Mouse (Mus musculus): Measurements from ENCODE around the gene Olfml2a.

Olfml2a gene

GRCm38 (mm10) chr2:38938007-38938406 lies 6.2 kb downstream of the Olfml2a start:
- DNase-seq (ENCODE audit: low spot score) = no peak

- no peak for DNase-seq (ENCODE audit: low spot score)
Observed at GRCm38 (mm10) chr2:38939047-38939446, 7.3 kb downstream of the Olfml2a start.

GRCm38 (mm10) chr2:38941426-38941825 lies 9.6 kb downstream of the Olfml2a start:
- DNase-seq (ENCODE audit: low spot score) = no peak

- no peak for DNase-seq (ENCODE audit: low spot score)
Observed at GRCm38 (mm10) chr2:38941898-38942297, 10.1 kb downstream of the Olfml2a start.

- DNase-seq (ENCODE audit: low spot score) = no peak
Observed at GRCm38 (mm10) chr2:38943161-38943560, 11.4 kb downstream of the Olfml2a start.

- DNase-seq (ENCODE audit: low spot score) = no peak
Observed at GRCm38 (mm10) chr2:38943977-38944376, 12.2 kb downstream of the Olfml2a start.

- DNase-seq (ENCODE audit: low spot score) = no peak
Observed at GRCm38 (mm10) chr2:38944460-38945161, 12.8 kb downstream of the Olfml2a start.

GRCm38 (mm10) chr2:38947566-38947965 lies 15.8 kb downstream of the Olfml2a start:
- no peak for DNase-seq (ENCODE audit: low spot score)

GRCm38 (mm10) chr2:38950281-38950719 lies 18.5 kb downstream of the Olfml2a start:
- peak; percentile 46 for DNase-seq (ENCODE audit: low spot score)

GRCm38 (mm10) chr2:38953152-38953883 lies 21.5 kb downstream of the Olfml2a start:
- DNase-seq (ENCODE audit: low spot score) = no peak

- no peak for DNase-seq (ENCODE audit: low spot score)
Observed at GRCm38 (mm10) chr2:38956062-38956461, 24.3 kb downstream of the Olfml2a start.

GRCm38 (mm10) chr2:38957671-38958223 lies 26.0 kb downstream of the Olfml2a start:
- DNase-seq (ENCODE audit: low spot score) = no peak

- DNase-seq (ENCODE audit: low spot score) = no peak
Observed at GRCm38 (mm10) chr2:38964198-38964597, 32.4 kb downstream of the Olfml2a start.

GRCm38 (mm10) chr2:38969650-38970049 lies 37.9 kb downstream of the Olfml2a start:
- no peak for DNase-seq (ENCODE audit: low spot score)

- DNase-seq (ENCODE audit: low spot score) = peak; percentile 11
Observed at GRCm38 (mm10) chr2:38970057-38970456, 38.3 kb downstream of the Olfml2a start.

- DNase-seq (ENCODE audit: low spot score) = no peak
Observed at GRCm38 (mm10) chr2:38973223-38973622, 41.4 kb downstream of the Olfml2a start.

- DNase-seq (ENCODE audit: low spot score) = no peak
Observed at GRCm38 (mm10) chr2:38973701-38974100, 41.9 kb downstream of the Olfml2a start.

- no peak for DNase-seq (ENCODE audit: low spot score)
Observed at GRCm38 (mm10) chr2:38974171-38974570, 42.4 kb downstream of the Olfml2a start.

GRCm38 (mm10) chr2:38975181-38975580 lies 43.4 kb downstream of the Olfml2a start:
- no peak for DNase-seq (ENCODE audit: low spot score)

- DNase-seq (ENCODE audit: low spot score) = no peak
Observed at GRCm38 (mm10) chr2:38975941-38976805, 44.4 kb downstream of the Olfml2a start.

GRCm38 (mm10) chr2:38977837-38978236 lies 46.1 kb downstream of the Olfml2a start:
- no peak for DNase-seq (ENCODE audit: low spot score)

GRCm38 (mm10) chr2:38983456-38983855 lies 51.7 kb downstream of the Olfml2a start:
- DNase-seq (ENCODE audit: low spot score) = no peak
